Mouse (Mus musculus) erythroblast, embryonic 14.5 days (primary cell): ENCODE results near the gene Rnls. TPM values are rescaled to one million over a fixed set of nuclear protein-coding genes. Genes with fewer than 3 reads are reported as not detected.

Experiments
- H3K27me3 ChIP-seq: 2 replicates; pipeline ENCODE4 v1.6.1; 2012; ENCODE audit warnings: inconsistent platforms; ENCODE audit not compliant: control insufficient read depth
- H3K36me3 ChIP-seq: 2 replicates; pipeline ENCODE4 v1.6.1; 2012; ENCODE audit warnings: mild to moderate bottlenecking, inconsistent platforms; ENCODE audit not compliant: control insufficient read depth
- H3K4me1 ChIP-seq: 2 replicates; pipeline ENCODE4 v1.6.1; 2012; ENCODE audit warnings: inconsistent platforms; ENCODE audit not compliant: control insufficient read depth
- H3K4me3 ChIP-seq: replicated peaks from 2 replicates; pipeline ENCODE3; 2012; ENCODE audit warnings: moderate library complexity, mild to moderate bottlenecking, inconsistent platforms
- H3K9me3 ChIP-seq: 2 replicates; pipeline ENCODE4 v1.6.1; 2012; ENCODE audit warnings: low read length, inconsistent platforms, mixed read lengths; ENCODE audit not compliant: control insufficient read depth
- GATA1 ChIP-seq: IDR thresholded peaks from 2 replicates; pipeline ENCODE4 v1.6.1; 2012; ENCODE audit warnings: low read length, inconsistent platforms, mixed read lengths
- TAL1 ChIP-seq: IDR thresholded peaks from 3 replicates; pipeline ENCODE4 v1.6.1; 2012; ENCODE audit warnings: low read length, inconsistent platforms, mixed read lengths
- polyA plus RNA-seq: library from polyadenylated mRNA; stranded (reverse); fragments of >175 nt; gene quantifications from 2 replicates; pipeline ENCODE4 v1.2.3, GENCODE M21; 2012

The Rnls gene
- polyA plus RNA-seq, 1 experiment: 0.03 TPM

GRCm38 (mm10) chr19:33143198-33143597, 248.9 kb downstream of the Rnls start:
- Histone ChIP-seq H3K27me3 (no peaks in the 10 kb centered on the region), H3K9me3 (no peaks in the 10 kb centered on the region), H3K4me3 (no peak overlapping the region), H3K4me1 (no peaks in the 10 kb centered on the region), H3K36me3 (no peaks in the 10 kb centered on the region)
- TF ChIP-seq TAL1 (no peak), GATA1 (no peak)

GRCm38 (mm10) chr19:33137316-33137715, 254.8 kb downstream of the Rnls start:
- H3K9me3 ChIP-seq: no peaks in the 10 kb centered on the region
- TF ChIP-seq GATA1 (no peak), TAL1 (no peak)
- no peaks in the 10 kb centered on the region for H3K36me3 ChIP-seq
- no peaks in the 10 kb centered on the region for H3K27me3 ChIP-seq
- H3K4me3 ChIP-seq: no peak overlapping the region
- H3K4me1 ChIP-seq: no peaks in the 10 kb centered on the region

- no peaks in the 10 kb centered on the region for H3K4me1 ChIP-seq
- H3K4me3 ChIP-seq: no peak overlapping the region
- H3K9me3 ChIP-seq: no peaks in the 10 kb centered on the region
- no peaks in the 10 kb centered on the region for H3K27me3 ChIP-seq
- H3K36me3 ChIP-seq: no peaks in the 10 kb centered on the region
- TF ChIP-seq GATA1 (no peak), TAL1 (no peak)
Measured at GRCm38 (mm10) chr19:33122611-33123226, 269.4 kb downstream of the Rnls start.

GRCm38 (mm10) chr19:33119947-33120346, 272.1 kb downstream of the Rnls start:
- no peak for TF ChIP-seq TAL1
- no peak for TF ChIP-seq GATA1
- H3K4me3 ChIP-seq: no peak overlapping the region
- no peaks in the 10 kb centered on the region for H3K4me1 ChIP-seq
- no peaks in the 10 kb centered on the region for H3K9me3 ChIP-seq
- no peaks in the 10 kb centered on the region for H3K36me3 ChIP-seq
- H3K27me3 ChIP-seq: no peaks in the 10 kb centered on the region

GRCm38 (mm10) chr19:33118898-33119297, 273.2 kb downstream of the Rnls start:
- Histone ChIP-seq H3K36me3 (no peaks in the 10 kb centered on the region), H3K4me1 (no peaks in the 10 kb centered on the region), H3K27me3 (no peaks in the 10 kb centered on the region), H3K4me3 (no peak overlapping the region), H3K9me3 (no peaks in the 10 kb centered on the region)
- TF ChIP-seq GATA1 (no peak), TAL1 (no peak)

- H3K9me3 ChIP-seq: no peaks in the 10 kb centered on the region
- TF ChIP-seq GATA1: no peak
- no peak for TF ChIP-seq TAL1
- H3K4me1 ChIP-seq: no peaks in the 10 kb centered on the region
- H3K4me3 ChIP-seq: no peak overlapping the region
- H3K27me3 ChIP-seq: no peaks in the 10 kb centered on the region
- H3K36me3 ChIP-seq: no peaks in the 10 kb centered on the region
Measured at GRCm38 (mm10) chr19:33114631-33115295, 277.3 kb downstream of the Rnls start.

- Histone ChIP-seq H3K4me3 (no peak overlapping the region), H3K9me3 (no peaks in the 10 kb centered on the region), H3K27me3 (no peaks in the 10 kb centered on the region), H3K36me3 (no peaks in the 10 kb centered on the region), H3K4me1 (no peaks in the 10 kb centered on the region)
- TF ChIP-seq GATA1 (no peak), TAL1 (no peak)
Measured at GRCm38 (mm10) chr19:33113746-33114145, 278.3 kb downstream of the Rnls start.

GRCm38 (mm10) chr19:33110404-33110803, 281.7 kb downstream of the Rnls start:
- Histone ChIP-seq H3K4me1 (no peaks in the 10 kb centered on the region), H3K36me3 (no peaks in the 10 kb centered on the region), H3K27me3 (no peaks in the 10 kb centered on the region), H3K4me3 (no peak overlapping the region), H3K9me3 (no peaks in the 10 kb centered on the region)
- TF ChIP-seq GATA1 (no peak), TAL1 (no peak)

GRCm38 (mm10) chr19:33109941-33110371, 282.1 kb downstream of the Rnls start:
- Histone ChIP-seq H3K36me3 (no peaks in the 10 kb centered on the region), H3K4me1 (no peaks in the 10 kb centered on the region), H3K4me3 (no peak overlapping the region), H3K27me3 (no peaks in the 10 kb centered on the region), H3K9me3 (no peaks in the 10 kb centered on the region)
- TF ChIP-seq GATA1: no peak
- TF ChIP-seq TAL1: no peak

GRCm38 (mm10) chr19:33109141-33109540, 283.0 kb downstream of the Rnls start:
- Histone ChIP-seq H3K27me3 (no peaks in the 10 kb centered on the region), H3K9me3 (no peaks in the 10 kb centered on the region), H3K36me3 (no peaks in the 10 kb centered on the region), H3K4me3 (no peak overlapping the region), H3K4me1 (no peaks in the 10 kb centered on the region)
- TF ChIP-seq GATA1 (no peak), TAL1 (no peak)
